Mouse (Mus musculus) heart, embryonic 11.5 days (tissue): ENCODE results near the gene Wee1. TPM values are rescaled to one million over a fixed set of nuclear protein-coding genes. Genes with fewer than 3 reads are reported as not detected.
A peak's percentile ranks its signal among the peaks of the same experiment; 100 is the strongest.

Experiments
- ATAC-seq: fragments of 200-750 bp; cut with Nextera tagmentation; replicated peaks from 2 replicates; pipeline ENCODE4 v1.8.0; 2017; ENCODE audit warnings: moderate library complexity; ENCODE audit not compliant: insufficient number of reproducible peaks, low FRiP score, low TSS enrichment
- H3K27ac ChIP-seq: fragments of 300-500 bp; sonication (generic); 2 replicates; pipeline ENCODE4 v1.5.1; 2014; ENCODE audit warnings: mild to moderate bottlenecking, low read depth, low read length
- H3K27me3 ChIP-seq: fragments of 300-500 bp; sonication (generic); 2 replicates; pipeline ENCODE4 v1.6.1; 2014; ENCODE audit warnings: mild to moderate bottlenecking, low read length, mixed read lengths; ENCODE audit not compliant: control insufficient read depth, insufficient read depth
- H3K36me3 ChIP-seq: fragments of 300-500 bp; sonication (generic); 2 replicates; pipeline ENCODE4 v1.6.1; 2014; ENCODE audit warnings: mild to moderate bottlenecking, low read length, moderate library complexity, mixed read lengths; ENCODE audit not compliant: control insufficient read depth, insufficient read depth
- H3K4me1 ChIP-seq: fragments of 300-500 bp; sonication (generic); 2 replicates; pipeline ENCODE4 v1.6.1; 2014; ENCODE audit warnings: low read length; ENCODE audit not compliant: control insufficient read depth, insufficient read depth
- H3K4me2 ChIP-seq: fragments of 300-500 bp; sonication (generic); 2 replicates; pipeline ENCODE4 v1.6.1; 2014; ENCODE audit warnings: mild to moderate bottlenecking, moderate library complexity
- H3K4me3 ChIP-seq: fragments of 300-500 bp; sonication (generic); 2 replicates; pipeline ENCODE4 v1.5.1; 2014; ENCODE audit warnings: low read depth, low read length
- H3K9ac ChIP-seq: fragments of 300-500 bp; sonication (generic); 2 replicates; pipeline ENCODE4 v1.6.1; 2014; ENCODE audit warnings: mild to moderate bottlenecking, low read depth, low read length, moderate library complexity
- H3K9me3 ChIP-seq: fragments of 300-500 bp; sonication (generic); replicated peaks from 2 replicates; pipeline ENCODE4 v1.6.1; 2016; ENCODE audit warnings: low read length; ENCODE audit not compliant: control insufficient read depth
- WGBS: fragments of 180-500 bp; shearing (Covaris S2); extraction: QIAGEN DNeasy Blood & Tissue Kit; methylation state at CpG from one replicate; pipeline ENCODE4 v1.1.7; 2014; ENCODE audit not compliant: insufficient replicate concordance; 5-methylcytosine and 5-hydroxymethylcytosine counted together
- polyA plus RNA-seq: library from polyadenylated mRNA; unstranded; fragments of >200 nt; fragmentation: Nextera tagmentation; extraction: Ambion mirVana; gene quantifications from 2 replicates; pipeline ENCODE4 v1.2.1, GENCODE M21; 2014

Gene Wee1
- polyA plus RNA-seq, 1 experiment from 2014 or later, result 25.0 TPM

GRCm38 (mm10) chr7:110116731-110117291, 5.0 kb upstream of the Wee1 start:
- Histone ChIP-seq H3K4me1 (peaks cover 9% of the 10 kb centered on the region; the same call in 1 of the 2 replicates), H3K9me3 (no peaks in the 10 kb centered on the region), H3K4me2 (no peak overlapping the region), H3K9ac (no peak overlapping the region), H3K27ac (no peak overlapping the region), H3K27me3 (no peaks in the 10 kb centered on the region), H3K36me3 (no peaks in the 10 kb centered on the region), H3K4me3 (no peak overlapping the region)
- whole genome bisulfite sequencing, result 34% methylated on average over 1 of the region's 1 CpGs
- no peak for ATAC-seq

GRCm38 (mm10) chr7:110118448-110118847, 3.4 kb upstream of the Wee1 start:
- H3K36me3 ChIP-seq, result no peaks in the 10 kb centered on the region
- 68% methylated on average over 2 of the region's 2 CpGs for WGBS

GRCm38 (mm10) chr7:110120157-110120784, 1.6 kb upstream of the Wee1 start:
- Histone ChIP-seq H3K4me3 (peak overlapping the region; percentile 91; the same call in 1 of the 2 replicates), H3K9ac (no peak overlapping the region), H3K27me3 (no peaks in the 10 kb centered on the region), H3K9me3 (no peaks in the 10 kb centered on the region), H3K27ac (peak overlapping the region; percentile 90; the same call in 1 of the 2 replicates), H3K4me1 (peaks cover 20% of the 10 kb centered on the region; the same call in 1 of the 2 replicates), H3K36me3 (no peaks in the 10 kb centered on the region), H3K4me2 (peak overlapping the region; percentile 66)
- ATAC-seq, result no peak
- 79% methylated on average over 2 of the region's 2 CpGs for WGBS

More at GRCm38 (mm10) chr7:110118448-110118847, 3.4 kb upstream of the Wee1 start:
- Histone ChIP-seq H3K27me3 (no peaks in the 10 kb centered on the region), H3K9me3 (no peaks in the 10 kb centered on the region), H3K4me2 (no peak overlapping the region), H3K4me3 (no peak overlapping the region), H3K4me1 (peaks cover 9% of the 10 kb centered on the region; the same call in 1 of the 2 replicates), H3K27ac (no peak overlapping the region), H3K9ac (no peak overlapping the region)
- no peak for ATAC-seq

- Histone ChIP-seq H3K9me3 (no peaks in the 10 kb centered on the region), H3K36me3 (no peaks in the 10 kb centered on the region), H3K4me3 (peak overlapping the region; percentile 91), H3K9ac (peak overlapping the region; percentile 78), H3K4me1 (peaks cover 20% of the 10 kb centered on the region; the same call in 1 of the 2 replicates), H3K27ac (peak overlapping the region; percentile 90), H3K27me3 (no peaks in the 10 kb centered on the region), H3K4me2 (peak overlapping the region; percentile 66)
- 2% methylated on average over 9 of the region's 9 CpGs for WGBS
- no peak for ATAC-seq
Measured at GRCm38 (mm10) chr7:110121162-110121515, 707 bp upstream of the Wee1 start.

- H3K9ac ChIP-seq, result peak overlapping the region; percentile 95
- H3K27me3 ChIP-seq, result no peaks in the 10 kb centered on the region
- no peak for ATAC-seq
- peak overlapping the region; percentile 91 for H3K4me3 ChIP-seq
- peak overlapping the region; percentile 95 for H3K27ac ChIP-seq
- H3K9me3 ChIP-seq, result no peaks in the 10 kb centered on the region
- H3K4me1 ChIP-seq, result peaks cover 20% of the 10 kb centered on the region; the same call in 1 of the 2 replicates
- peaks cover 2% of the 10 kb centered on the region; the same call in 1 of the 2 replicates for H3K36me3 ChIP-seq
- WGBS, result 1% methylated on average over 27 of the region's 27 CpGs
- H3K4me2 ChIP-seq, result peak overlapping the region; percentile 66
Measured at GRCm38 (mm10) chr7:110122289-110122564, 381 bp downstream of the Wee1 start.

- H3K9me3 ChIP-seq, result no peaks in the 10 kb centered on the region
- H3K4me3 ChIP-seq, result peak overlapping the region; percentile 91
- peaks cover 6% of the 10 kb centered on the region for H3K36me3 ChIP-seq
- H3K9ac ChIP-seq, result peak overlapping the region; percentile 95
- H3K4me2 ChIP-seq, result peak overlapping the region; percentile 66
- peak overlapping the region; percentile 95 for H3K27ac ChIP-seq
- under 1% methylated on average over 74 of the region's 74 CpGs for WGBS
- H3K27me3 ChIP-seq, result no peaks in the 10 kb centered on the region
- H3K4me1 ChIP-seq, result peaks cover 20% of the 10 kb centered on the region; the same call in 1 of the 2 replicates
- ATAC-seq, result peak; percentile 0; the same call in 1 of the 2 replicates
Measured at GRCm38 (mm10) chr7:110122565-110123422, 948 bp downstream of the Wee1 start.

- H3K4me3 ChIP-seq, result peak overlapping the region; percentile 91
- peak overlapping the region; percentile 64 for H3K27ac ChIP-seq
- WGBS, result 36% methylated on average over 12 of the region's 12 CpGs
- H3K36me3 ChIP-seq, result peaks cover 10% of the 10 kb centered on the region
- H3K27me3 ChIP-seq, result no peaks in the 10 kb centered on the region
- H3K9me3 ChIP-seq, result no peaks in the 10 kb centered on the region
- no peak for ATAC-seq
- peaks cover 13% of the 10 kb centered on the region; the same call in 1 of the 2 replicates for H3K4me1 ChIP-seq
- peak overlapping the region; percentile 95 for H3K9ac ChIP-seq
- H3K4me2 ChIP-seq, result peak overlapping the region; percentile 66
Measured at GRCm38 (mm10) chr7:110123844-110124555, 2.2 kb downstream of the Wee1 start.

GRCm38 (mm10) chr7:110128566-110128965, 6.7 kb downstream of the Wee1 start:
- Histone ChIP-seq H3K27me3 (no peaks in the 10 kb centered on the region), H3K4me3 (no peak overlapping the region), H3K9me3 (no peaks in the 10 kb centered on the region), H3K4me2 (no peak overlapping the region), H3K4me1 (peaks cover 10% of the 10 kb centered on the region; the same call in 1 of the 2 replicates), H3K36me3 (peaks cover 16% of the 10 kb centered on the region), H3K9ac (no peak overlapping the region), H3K27ac (no peak overlapping the region)
- 81% methylated on average over 2 of the region's 2 CpGs for WGBS
- no peak for ATAC-seq
